Mouse (Mus musculus) spleen, postnatal 36 days (tissue): ENCODE measurements around the gene Lpp.

ENCODE experiments used
- DNase-seq, 2 experiments: peaks; one replicate each; pipeline ENCODE4 v3.0.0; 2022; ENCODE audit warnings: low spot score in 2 of 2, mixed read lengths in 1 of 2

Lpp gene

GRCm38 (mm10) chr16:24664131-24664530, 270.8 kb downstream of the Lpp start:
- DNase-seq, result no peak

DNA sequence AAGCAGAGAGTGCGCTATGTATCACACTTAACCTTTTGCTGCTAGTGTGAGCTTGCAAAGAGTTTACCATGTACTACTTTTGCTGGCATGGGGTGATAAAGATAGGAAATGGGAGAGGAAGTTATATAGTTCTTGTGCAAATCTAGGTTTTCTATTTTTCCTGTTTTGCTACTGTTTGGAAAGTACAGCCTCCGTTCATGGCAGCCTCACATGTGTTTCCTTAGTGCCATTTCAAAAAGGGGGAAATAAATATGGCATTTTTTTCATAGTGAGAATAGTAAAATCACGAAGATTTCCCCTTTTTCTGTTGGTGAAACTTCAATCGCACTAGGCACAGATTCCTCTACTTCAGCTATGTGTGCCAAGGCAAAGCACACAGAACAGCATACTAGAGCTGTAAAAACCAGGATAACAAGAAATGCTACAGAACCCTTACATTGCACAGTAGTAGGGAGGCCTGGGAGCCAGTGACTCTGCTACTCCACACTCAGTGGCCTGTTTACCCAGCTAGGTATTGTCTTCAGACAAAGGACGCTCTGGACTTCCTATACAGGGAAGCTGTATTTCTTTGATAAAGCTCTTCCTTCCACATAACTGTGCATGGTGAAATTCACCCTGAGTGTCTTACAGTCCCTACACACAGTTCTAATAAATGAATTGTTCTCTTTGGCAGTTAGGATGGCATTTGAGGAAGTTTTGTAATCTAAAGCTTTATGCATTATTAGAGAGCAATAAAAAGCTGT, 276.6 kb downstream of the Lpp start:
- DNase-seq, result no peak

DNA sequence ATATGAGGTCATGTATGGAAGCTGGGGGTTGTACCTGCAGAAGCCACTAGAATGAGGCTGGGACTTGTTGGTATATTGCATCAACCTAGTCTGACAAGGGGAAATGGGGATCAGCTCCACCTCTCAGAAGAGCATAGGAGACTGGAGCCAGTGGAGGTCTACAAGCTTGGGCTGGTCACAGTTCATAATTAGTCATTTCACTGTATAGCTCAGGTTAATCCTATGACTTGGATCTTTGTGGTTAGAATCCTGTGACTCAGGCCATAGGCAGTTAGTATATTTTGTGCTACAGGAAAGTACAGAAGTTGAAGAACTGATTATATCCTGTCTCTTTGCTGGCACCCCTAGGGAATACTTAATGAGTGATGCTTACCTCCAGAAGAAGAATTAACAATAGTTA, 285.6 kb downstream of the Lpp start:
- no peak for DNase-seq

- no peak for DNase-seq
These were observed 301.8 kb downstream of the Lpp start for GRCm38 (mm10) chr16:24695062-24695461.

- DNase-seq, result peak in 1 of 2 experiments; percentile 16
These were observed 310.9 kb downstream of the Lpp start for GRCm38 (mm10) chr16:24704215-24704614.

DNA sequence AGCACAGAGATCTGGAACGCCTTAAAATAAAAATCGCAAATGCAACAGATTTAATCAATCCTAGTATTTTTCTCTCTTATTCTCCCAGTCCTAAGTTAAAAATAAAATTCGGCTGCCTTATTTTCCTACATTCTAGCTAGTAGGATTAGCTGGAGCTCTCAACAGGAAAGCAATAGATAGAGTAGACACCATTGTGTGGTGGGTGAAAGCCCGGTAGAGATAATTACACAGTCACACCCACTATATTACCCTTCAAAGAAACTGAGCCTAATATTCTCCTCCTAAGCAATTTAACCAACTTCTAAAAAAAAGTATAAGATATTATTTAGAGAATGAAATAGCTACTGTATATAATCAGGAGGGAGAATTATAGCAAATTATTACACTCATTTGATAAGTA, 330.3 kb downstream of the Lpp start:
- no peak for DNase-seq

- no peak for DNase-seq
These were observed 339.4 kb downstream of the Lpp start for GRCm38 (mm10) chr16:24732751-24733150.

- DNase-seq, result no peak
These were observed 340.0 kb downstream of the Lpp start for GRCm38 (mm10) chr16:24733321-24733720.

DNA sequence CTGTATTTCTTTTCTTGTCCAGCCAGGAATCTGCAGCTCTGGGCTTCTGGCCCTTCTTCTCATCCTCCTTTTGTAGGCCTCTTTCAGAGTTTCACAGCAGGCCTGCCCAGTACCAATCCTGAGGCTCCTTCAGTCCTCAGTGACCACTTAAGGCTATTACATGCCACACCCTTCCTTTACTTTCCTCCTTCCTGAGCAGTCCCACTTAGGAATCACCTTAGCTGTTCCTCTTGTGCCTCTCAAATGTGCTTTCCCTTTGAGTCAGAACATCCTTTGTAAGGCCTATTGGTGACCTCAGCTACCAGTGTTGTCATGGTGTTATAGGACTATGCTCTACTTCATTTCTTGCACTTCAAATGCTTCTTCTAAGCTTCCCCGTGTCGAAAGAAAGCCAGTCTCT, 342.4 kb downstream of the Lpp start:
- no peak for DNase-seq

- DNase-seq, result peak; percentile 49 to 56
These were observed 344.2 kb downstream of the Lpp start for GRCm38 (mm10) chr16:24737362-24738057.

GRCm38 (mm10) chr16:24740714-24741113, 347.4 kb downstream of the Lpp start:
- DNase-seq, result no peak

- no peak for DNase-seq
These were observed 356.5 kb downstream of the Lpp start for GRCm38 (mm10) chr16:24749816-24750215.

GRCm38 (mm10) chr16:24756141-24756540, 362.8 kb downstream of the Lpp start:
- no peak for DNase-seq

- no peak for DNase-seq
These were observed 372.7 kb downstream of the Lpp start for GRCm38 (mm10) chr16:24766051-24766450.

GRCm38 (mm10) chr16:24766596-24766995, 373.3 kb downstream of the Lpp start:
- no peak for DNase-seq

DNA sequence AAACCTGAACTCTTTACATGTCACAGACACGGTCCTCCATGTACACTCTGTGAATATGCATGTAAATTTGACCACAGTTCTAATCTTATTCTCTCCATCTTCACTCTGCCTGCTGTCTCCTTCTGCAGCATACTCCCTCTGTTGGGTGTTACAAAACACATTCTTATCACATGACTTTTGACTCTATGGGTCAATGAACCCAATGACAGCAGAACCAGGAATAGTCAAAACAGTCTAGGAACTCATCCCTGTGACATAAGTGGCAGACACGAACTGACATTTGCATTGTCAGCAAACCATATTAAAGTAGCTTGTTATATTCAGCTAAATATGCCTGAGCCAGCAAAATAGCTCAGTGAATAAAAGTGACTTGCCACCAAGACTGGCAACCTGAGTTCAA, 383.7 kb downstream of the Lpp start:
- no peak for DNase-seq

GRCm38 (mm10) chr16:24778432-24779274, 385.3 kb downstream of the Lpp start:
- DNase-seq, result no peak

DNA sequence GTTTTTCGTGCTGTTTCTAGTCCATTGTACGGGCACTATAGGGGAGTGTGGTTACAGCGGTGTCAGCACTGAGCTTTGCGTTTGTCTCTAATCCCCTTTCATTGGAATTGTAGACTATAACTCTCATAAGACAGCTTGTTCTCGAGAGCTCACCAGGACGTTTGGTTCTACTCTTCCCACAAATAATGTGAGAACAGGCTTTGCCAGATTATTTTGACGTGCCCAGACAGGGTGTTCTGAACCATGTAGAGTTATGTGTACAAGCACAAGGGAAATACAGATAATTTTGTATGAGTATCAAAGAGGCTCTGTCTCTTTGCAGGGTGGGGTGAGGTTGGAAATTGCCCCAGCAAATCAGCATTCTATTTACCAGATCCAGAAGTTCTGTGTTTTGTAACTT, 387.2 kb downstream of the Lpp start:
- DNase-seq, result no peak

DNA sequence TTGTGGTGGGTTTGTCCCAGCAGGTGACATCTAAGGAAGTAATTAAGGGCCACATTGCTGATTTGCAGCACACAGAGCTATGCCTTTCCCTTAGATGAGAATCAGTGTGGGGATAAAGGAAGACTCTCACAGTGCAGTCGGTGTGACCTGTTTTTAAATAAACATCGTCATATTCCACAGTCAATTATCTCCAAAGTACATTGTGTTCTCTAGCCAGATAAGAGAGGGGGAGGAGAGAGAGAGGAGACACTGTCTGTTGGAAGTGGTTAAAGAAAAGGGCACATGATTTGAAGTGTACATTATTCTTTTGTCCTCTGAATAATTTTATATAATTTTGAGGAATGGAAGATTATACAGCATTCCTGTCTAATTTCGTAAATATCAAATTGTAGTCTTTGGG, 388.6 kb downstream of the Lpp start:
- DNase-seq, result no peak

GRCm38 (mm10) chr16:24785651-24786050, 392.3 kb downstream of the Lpp start:
- DNase-seq, result no peak

DNA sequence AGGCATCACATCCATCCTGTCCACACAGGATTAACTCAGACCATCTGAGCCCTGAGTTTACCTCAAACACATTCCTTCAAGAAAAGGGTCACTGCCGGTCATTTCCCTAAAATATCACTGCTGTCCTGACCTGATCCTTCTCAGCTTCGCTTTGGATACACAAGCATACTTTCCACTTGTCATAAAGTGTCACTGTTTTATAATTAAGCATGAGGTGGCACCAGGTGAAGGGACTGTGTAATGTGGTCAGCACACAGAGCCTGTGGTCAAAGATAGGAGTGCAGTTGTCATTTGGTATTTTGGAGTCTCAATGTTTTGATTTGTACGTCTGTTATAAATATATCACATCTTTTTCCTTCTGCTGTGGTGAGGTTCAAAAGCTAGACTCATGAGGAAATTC, 395.7 kb downstream of the Lpp start:
- DNase-seq, result no peak

- no peak for DNase-seq
These were observed 398.1 kb downstream of the Lpp start for GRCm38 (mm10) chr16:24791387-24791786.

- DNase-seq, result no peak
These were observed 398.7 kb downstream of the Lpp start for GRCm38 (mm10) chr16:24791984-24792383.
